ENCODE assay signal across 8 mouse cellular contexts in genomic region chr8:121977819-121978590, GRCm38 (mm10). TPM values are rescaled to one million over a fixed set of nuclear protein-coding genes. Genes with fewer than 3 reads are reported as not detected.
DNase-seq lines count a peak whose midpoint lies in the region; ATAC-seq and TF ChIP-seq lines count a peak whose summit lies in the region.

No protein-coding gene starts in this region.

- DNase-seq in ovary, postnatal 14 days (ENCODE audit: low spot score), result peak; percentile 39
- DNase-seq in ovary, postnatal 36 days (ENCODE audit: low spot score), result no peak
- peak; percentile 81 for DNase-seq in embryonic facial prominence, embryonic 14.5 days (ENCODE audit: low spot score)
- DNase-seq in induced T-regulatory cell, adult 2 months (ENCODE audit: low read depth), result peak; percentile 58
- no peak for DNase-seq in urinary bladder, postnatal 25 days (ENCODE audit: low spot score)

- H3K27me3 ChIP-seq in embryonic facial prominence, embryonic 14.5 days (replicated peaks; ENCODE audit: control insufficient read depth, insufficient read depth, low read length), result no peaks in the 10 kb centered on the region
- no peaks in the 10 kb centered on the region for H3K27me3 ChIP-seq in lung, embryonic 16.5 days (ENCODE audit: control insufficient read depth, insufficient read depth, low read depth, low read length)
- no peaks in the 10 kb centered on the region for H3K27me3 ChIP-seq in stomach, embryonic 14.5 days (ENCODE audit: control insufficient read depth, insufficient read depth, low read length)

- H3K4me1 ChIP-seq in bone marrow, adult 2 months (ENCODE audit: control insufficient read depth, insufficient read depth, low read length), result no peaks in the 10 kb centered on the region
- no peaks in the 10 kb centered on the region for H3K4me1 ChIP-seq in embryonic facial prominence, embryonic 14.5 days (ENCODE audit: control insufficient read depth, insufficient read depth, low read length)
- H3K4me1 ChIP-seq in lung, embryonic 16.5 days (replicated peaks; ENCODE audit: control insufficient read depth, insufficient read depth, low read length), result no peaks in the 10 kb centered on the region
- no peaks in the 10 kb centered on the region for H3K4me1 ChIP-seq in stomach, embryonic 14.5 days (ENCODE audit: control insufficient read depth, insufficient read depth, low read length)

- TF ChIP-seq CTCF in bone marrow, adult 2 months (IDR thresholded peaks at IDR 0.05; ENCODE audit: control insufficient read depth, insufficient read depth, low read length), result peak; percentile 46; the same call in 1 of the 2 replicates

- no peak overlapping the region for H3K9ac ChIP-seq in embryonic facial prominence, embryonic 14.5 days (ENCODE audit: low read depth, low read length)
- H3K9ac ChIP-seq in lung, embryonic 16.5 days (ENCODE audit: low read length), result no peak overlapping the region
- no peak overlapping the region for H3K9ac ChIP-seq in stomach, embryonic 14.5 days (replicated peaks; ENCODE audit: low read depth, low read length)

- no peak for TF ChIP-seq POLR2A in bone marrow, adult 2 months (IDR thresholded peaks at IDR 0.05; ENCODE audit: borderline replicate concordance, control insufficient read depth, low read depth, low read length)

- no peak overlapping the region for H3K4me3 ChIP-seq in bone marrow, adult 2 months (replicated peaks; ENCODE audit: control insufficient read depth, low read depth, low read length)
- H3K4me3 ChIP-seq in embryonic facial prominence, embryonic 14.5 days (ENCODE audit: low read depth, low read length), result no peak overlapping the region
- no peak overlapping the region for H3K4me3 ChIP-seq in lung, embryonic 16.5 days (ENCODE audit: low read length)
- H3K4me3 ChIP-seq in stomach, embryonic 14.5 days (ENCODE audit: low read depth, low read length), result no peak overlapping the region

- H3K36me3 ChIP-seq in embryonic facial prominence, embryonic 14.5 days (ENCODE audit: control insufficient read depth, insufficient read depth, low read length), result peaks cover 77% of the 10 kb centered on the region
- peaks cover 38% of the 10 kb centered on the region for H3K36me3 ChIP-seq in lung, embryonic 16.5 days (ENCODE audit: control insufficient read depth, insufficient read depth, low read length)
- peaks cover 64% of the 10 kb centered on the region for H3K36me3 ChIP-seq in stomach, embryonic 14.5 days (ENCODE audit: control insufficient read depth, insufficient read depth, low read length)

- H3K4me2 ChIP-seq in embryonic facial prominence, embryonic 14.5 days (ENCODE audit: low read depth, low read length), result no peak overlapping the region
- H3K4me2 ChIP-seq in lung, embryonic 16.5 days (ENCODE audit: low read depth, low read length), result no peak overlapping the region
- H3K4me2 ChIP-seq in stomach, embryonic 14.5 days (replicated peaks; ENCODE audit: low read depth, low read length), result no peak overlapping the region

- no peaks in the 10 kb centered on the region for H3K9me3 ChIP-seq in embryonic facial prominence, embryonic 14.5 days (ENCODE audit: control insufficient read depth, low read length)
- H3K9me3 ChIP-seq in lung, embryonic 16.5 days (ENCODE audit: control insufficient read depth, low read length), result no peaks in the 10 kb centered on the region
- no peaks in the 10 kb centered on the region for H3K9me3 ChIP-seq in stomach, embryonic 14.5 days (ENCODE audit: control insufficient read depth, low read depth, low read length)

- peak; percentile 65; the same call in 1 of the 2 replicates for ATAC-seq in embryonic facial prominence, embryonic 14.5 days (ENCODE audit: low read depth)
- ATAC-seq in lung, embryonic 16.5 days (ENCODE audit: low read depth), result peak; percentile 72; the same call in 1 of the 2 replicates
- ATAC-seq in stomach, embryonic 14.5 days (ENCODE audit: insufficient number of reproducible peaks, insufficient read depth, low FRiP score, low read depth), result peak; percentile 61; the same call in 1 of the 2 replicates

- WGBS in bone marrow, adult 2 months, result 80% methylated on average over 8 of the region's 8 CpGs
- WGBS in embryonic facial prominence, embryonic 14.5 days, result 54% methylated on average over 8 of the region's 8 CpGs
- 71% methylated on average over 8 of the region's 8 CpGs for WGBS in lung, embryonic 16.5 days
- 67% methylated on average over 8 of the region's 8 CpGs for WGBS in stomach, embryonic 14.5 days

- no peak overlapping the region for H3K27ac ChIP-seq in bone marrow, adult 2 months (ENCODE audit: control insufficient read depth, insufficient read depth, low read depth, low read length, poor library complexity)
- H3K27ac ChIP-seq in embryonic facial prominence, embryonic 14.5 days (replicated peaks; ENCODE audit: low read depth, low read length), result no peak overlapping the region
- no peak overlapping the region for H3K27ac ChIP-seq in lung, embryonic 16.5 days (ENCODE audit: low read length)
- no peak overlapping the region for H3K27ac ChIP-seq in stomach, embryonic 14.5 days (ENCODE audit: low read length)

RNA-seq across cellular contexts. Expression of gene Banp, which starts 28.5 kb away (rescaled TPM):
- 13.3 and 30.1 TPM in 2 replicates for polyA plus RNA-seq in bone marrow, adult 2 months (2011; ENCODE audit: insufficient read depth, insufficient read length, low replicate concordance, missing spikeins)
- 32.1 and 34.9 TPM in 2 replicates for polyA plus RNA-seq in embryonic facial prominence, embryonic 14.5 days (2014; fragmentation: Nextera tagmentation; extraction: Ambion mirVana)
- polyA plus RNA-seq in lung, embryonic 16.5 days (2015; fragmentation: Nextera tagmentation; extraction: Ambion mirVana), result 50.7 and 53.0 TPM in 2 replicates
- 33.8 and 42.4 TPM in 2 replicates for polyA plus RNA-seq in stomach, embryonic 14.5 days (2014; fragmentation: Nextera tagmentation; extraction: Ambion mirVana)

RNA-seq across cellular contexts. Expression of gene Car5a, which starts 33.3 kb away (rescaled TPM):
- 9.4 and 19.9 TPM in 2 replicates for polyA plus RNA-seq in bone marrow, adult 2 months (2011; ENCODE audit: insufficient read depth, insufficient read length, low replicate concordance, missing spikeins)
- not detected in 2 replicates for polyA plus RNA-seq in embryonic facial prominence, embryonic 14.5 days (2014; fragmentation: Nextera tagmentation; extraction: Ambion mirVana)
- not detected in 2 replicates for polyA plus RNA-seq in lung, embryonic 16.5 days (2015; fragmentation: Nextera tagmentation; extraction: Ambion mirVana)
- not detected in 2 replicates for polyA plus RNA-seq in stomach, embryonic 14.5 days (2014; fragmentation: Nextera tagmentation; extraction: Ambion mirVana)

Comparison
In these comparisons a context has a peak if more than half of its experiments do, and no peak if none do; other contexts are left out.
1. DNase-seq: peak in ovary, postnatal 14 days (single experiment), embryonic facial prominence, embryonic 14.5 days (single experiment) and induced T-regulatory cell, adult 2 months (single experiment); none in ovary, postnatal 36 days (single experiment) and urinary bladder, postnatal 25 days (single experiment).
2. Peak in every context shown above with its lines, with median percentiles within 50 percentile points of each other: ATAC-seq.